Mouse (Mus musculus): ENCODE measurements around the gene Spata31d1a. TPM values are rescaled to one million over a fixed set of nuclear protein-coding genes. Genes with fewer than 3 reads are reported as not detected.
A peak's percentile ranks its signal among the peaks of the same experiment; 100 is the strongest.
"Not testable (repeated sequence)": the region's sequence is repeated elsewhere in the genome, so short reads cannot be mapped to it uniquely, and the experiment has no call there.

The Spata31d1a gene
- not detected for total RNA-seq (2021)
- long read RNA-seq, experiment 1: 0 reads
- long read RNA-seq, experiment 2: 0 reads

- no peak for DNase-seq
Measured at GRCm38 (mm10) chr13:59710230-59710629, at the start of gene Spata31d1a. TSS of gene Spata31d1a (minus strand) at chr13:59710330.

GRCm38 (mm10) chr13:59756906-59757305 lies 46.8 kb upstream of the Spata31d1a start:
- no peak for DNase-seq

GRCm38 (mm10) chr13:59750310-59750709 lies 40.2 kb upstream of the Spata31d1a start:
- DNase-seq: no peak

GRCm38 (mm10) chr13:59746711-59747110 lies 36.6 kb upstream of the Spata31d1a start, which contains the start of gene 1700014D04Rik:
TSS of gene 1700014D04Rik (minus strand) at chr13:59746752.
- no peak for DNase-seq

- no peak for DNase-seq
Measured at GRCm38 (mm10) chr13:59746164-59746563, 36.0 kb upstream of the Spata31d1a start.

- no peak for DNase-seq
Measured at GRCm38 (mm10) chr13:59745462-59745861, 35.3 kb upstream of the Spata31d1a start.

- peak in 1 of 2 experiments; percentile 50 for DNase-seq
Measured at GRCm38 (mm10) chr13:59741697-59742096, 31.6 kb upstream of the Spata31d1a start.

- peak; percentile 76 for DNase-seq
Measured at GRCm38 (mm10) chr13:59741096-59741495, 31.0 kb upstream of the Spata31d1a start.

- no peak for DNase-seq
Measured at GRCm38 (mm10) chr13:59739397-59739796, 29.3 kb upstream of the Spata31d1a start.

- no peak for DNase-seq
Measured at GRCm38 (mm10) chr13:59738455-59738854, 28.3 kb upstream of the Spata31d1a start.

- DNase-seq: no peak
Measured at GRCm38 (mm10) chr13:59735190-59735589, 25.1 kb upstream of the Spata31d1a start.

- DNase-seq: not testable (repeated sequence)
Measured at GRCm38 (mm10) chr13:59734347-59734746, 24.2 kb upstream of the Spata31d1a start.

- no peak for DNase-seq
Measured at GRCm38 (mm10) chr13:59733936-59734335, 23.8 kb upstream of the Spata31d1a start.

- no peak for DNase-seq
Measured at GRCm38 (mm10) chr13:59731652-59732051, 21.5 kb upstream of the Spata31d1a start, which contains the start of gene Spata31d1d. TSS of gene Spata31d1d (minus strand) at chr13:59731752.

GRCm38 (mm10) chr13:59728378-59729093 lies 18.4 kb upstream of the Spata31d1a start:
- peak; percentile 82 to 89 for DNase-seq

GRCm38 (mm10) chr13:59726139-59726867 lies 16.2 kb upstream of the Spata31d1a start:
- no peak for DNase-seq

- not testable (repeated sequence) for DNase-seq
Measured at GRCm38 (mm10) chr13:59722089-59722488, 12.0 kb upstream of the Spata31d1a start.

GRCm38 (mm10) chr13:59719475-59719874 lies 9.3 kb upstream of the Spata31d1a start:
- DNase-seq: no peak

GRCm38 (mm10) chr13:59718857-59719440 lies 8.8 kb upstream of the Spata31d1a start:
- peak; percentile 26 to 67 for DNase-seq

GRCm38 (mm10) chr13:59713710-59714109 lies 3.6 kb upstream of the Spata31d1a start:
- no peak for DNase-seq

- DNase-seq: not testable (repeated sequence)
Measured at GRCm38 (mm10) chr13:59711984-59712383, 1.9 kb upstream of the Spata31d1a start, which contains the start of gene Spata31d1b. TSS of gene Spata31d1b (plus strand) at chr13:59712284.

GRCm38 (mm10) chr13:59704562-59704961 lies 5.6 kb downstream of the Spata31d1a start:
- DNase-seq: peak; percentile 16 to 23

GRCm38 (mm10) chr13:59703514-59703913 lies 6.6 kb downstream of the Spata31d1a start:
- no peak for DNase-seq

All from heart, adult 18-20 months (tissue).